Mouse (Mus musculus) spleen, postnatal 10 days (tissue): ENCODE results near the gene Trim15.
A peak's percentile ranks its signal among the peaks of the same experiment; 100 is the strongest.

Experiments
- DNase-seq, 2 experiments: peaks; one replicate each; pipeline ENCODE4 v3.0.0; 2021 to 2022; ENCODE audit warnings: low spot score in 2 of 2

Gene Trim15

GRCm38 (mm10) chr17:36869955-36870810 is 3.2 kb upstream of the Trim15 start:
- peak; percentile 87 to 88 for DNase-seq

- DNase-seq = peak; percentile 78 to 86
Measured at GRCm38 (mm10) chr17:36869284-36869954, 2.4 kb upstream of the Trim15 start, which contains the start of gene Trim10. Gene Trim10 (plus strand): TSS chr17:36869574.

- DNase-seq = peak; percentile 38 to 53
Measured at GRCm38 (mm10) chr17:36868836-36869235, 1.8 kb upstream of the Trim15 start.

- DNase-seq = no peak
Measured at GRCm38 (mm10) chr17:36861680-36862079, 5.3 kb downstream of the Trim15 start.

GRCm38 (mm10) chr17:36858181-36858580 is 8.8 kb downstream of the Trim15 start:
- DNase-seq = no peak

GRCm38 (mm10) chr17:36856236-36856635 is 10.8 kb downstream of the Trim15 start:
- DNase-seq = no peak

- no peak for DNase-seq
Measured at GRCm38 (mm10) chr17:36855484-36855883, 11.5 kb downstream of the Trim15 start.

- DNase-seq = no peak
Measured at GRCm38 (mm10) chr17:36851627-36852026, 15.4 kb downstream of the Trim15 start.

- DNase-seq = no peak
Measured at GRCm38 (mm10) chr17:36851200-36851599, 15.8 kb downstream of the Trim15 start.

- no peak for DNase-seq
Measured at GRCm38 (mm10) chr17:36849992-36850391, 17.0 kb downstream of the Trim15 start.

GRCm38 (mm10) chr17:36848911-36849310 is 18.1 kb downstream of the Trim15 start:
- no peak for DNase-seq

GRCm38 (mm10) chr17:36844725-36845124 is 22.3 kb downstream of the Trim15 start:
- DNase-seq = no peak

GRCm38 (mm10) chr17:36844286-36844719 is 22.7 kb downstream of the Trim15 start:
- no peak for DNase-seq

GRCm38 (mm10) chr17:36843696-36844095 is 23.3 kb downstream of the Trim15 start:
- no peak for DNase-seq

- no peak for DNase-seq
Measured at GRCm38 (mm10) chr17:36840961-36841445, 26.0 kb downstream of the Trim15 start.

- DNase-seq = no peak
Measured at GRCm38 (mm10) chr17:36839931-36840330, 27.1 kb downstream of the Trim15 start.

- no peak for DNase-seq
Measured at GRCm38 (mm10) chr17:36839001-36839400, 28.0 kb downstream of the Trim15 start.

GRCm38 (mm10) chr17:36836874-36837647 is 29.9 kb downstream of the Trim15 start, which contains the start of gene Trim26:
Gene Trim26 (plus strand): TSS chr17:36837134.
- DNase-seq = peak; percentile 96 to 98

GRCm38 (mm10) chr17:36836427-36836812 is 30.6 kb downstream of the Trim15 start:
- DNase-seq = peak in 1 of 2 experiments; percentile 23

GRCm38 (mm10) chr17:36835591-36836426 is 31.2 kb downstream of the Trim15 start:
- DNase-seq = peak; percentile 38 to 79

- no peak for DNase-seq
Measured at GRCm38 (mm10) chr17:36832694-36833093, 34.3 kb downstream of the Trim15 start.
